Mouse (Mus musculus) heart, embryonic 14.5 days (tissue): ENCODE results near the gene Baz2b. TPM values are rescaled to one million over a fixed set of nuclear protein-coding genes. Genes with fewer than 3 reads are reported as not detected.
A peak's percentile ranks its signal among the peaks of the same experiment; 100 is the strongest.

Source experiments
- ATAC-seq: fragments of 200-750 bp; cut with Nextera tagmentation; 2 replicates; pipeline ENCODE4 v1.8.0; 2017; ENCODE audit warnings: low read depth, moderate TSS enrichment; ENCODE audit not compliant: insufficient number of reproducible peaks, insufficient read depth, low FRiP score
- H3K27ac ChIP-seq, 2 experiments: fragments of 200-500 bp in 1 of 2; fragments of 300-500 bp in 1 of 2; sonication (generic) in 1 of 2; replicated peaks in 1 of 2; 2 replicates each; pipeline ENCODE4 v1.5.1; 2012 to 2014; ENCODE audit warnings: low read depth in 2 of 2, low read length in 2 of 2, control low read depth in 1 of 2, mild to moderate bottlenecking in 1 of 2, mixed read lengths in 1 of 2; ENCODE audit not compliant: control insufficient read depth in 1 of 2, insufficient read depth in 1 of 2
- H3K27me3 ChIP-seq: fragments of 300-500 bp; sonication (generic); 2 replicates; pipeline ENCODE4 v1.6.1; 2014; ENCODE audit warnings: mild to moderate bottlenecking, low read length, control low read depth; ENCODE audit not compliant: control insufficient read depth, insufficient read depth
- H3K36me3 ChIP-seq: fragments of 300-500 bp; sonication (generic); 2 replicates; pipeline ENCODE4 v1.6.1; 2014; ENCODE audit warnings: mild to moderate bottlenecking, control low read depth, low read length, mixed read lengths; ENCODE audit not compliant: control insufficient read depth, insufficient read depth
- H3K4me1 ChIP-seq, 2 experiments: fragments of 200-500 bp in 1 of 2; fragments of 300-500 bp in 1 of 2; sonication (generic) in 1 of 2; 2 replicates each; pipeline ENCODE4 v1.6.1; 2012 to 2014; ENCODE audit warnings: low read length in 2 of 2, control low read depth in 1 of 2, mixed read lengths in 1 of 2; ENCODE audit not compliant: control insufficient read depth in 2 of 2, insufficient read depth in 2 of 2
- H3K4me2 ChIP-seq: fragments of 300-500 bp; sonication (generic); 2 replicates; pipeline ENCODE4 v1.6.1; 2014; ENCODE audit warnings: mild to moderate bottlenecking, low read length
- H3K4me3 ChIP-seq, 2 experiments: fragments of 200-500 bp in 1 of 2; fragments of 300-500 bp in 1 of 2; sonication (generic) in 1 of 2; 2 replicates each; pipeline ENCODE4 v1.5.1; 2012 to 2014; ENCODE audit warnings: low read length in 2 of 2, mild to moderate bottlenecking in 2 of 2, control low read depth in 1 of 2, low read depth in 1 of 2, moderate library complexity in 1 of 2; ENCODE audit not compliant: control insufficient read depth in 1 of 2, insufficient read depth in 1 of 2
- H3K9ac ChIP-seq: fragments of 300-500 bp; sonication (generic); 2 replicates; pipeline ENCODE4 v1.6.1; 2014; ENCODE audit warnings: mild to moderate bottlenecking, low read length
- H3K9me3 ChIP-seq: fragments of 300-500 bp; sonication (generic); 2 replicates; pipeline ENCODE4 v1.6.1; 2016; ENCODE audit warnings: low read length, control low read depth; ENCODE audit not compliant: control insufficient read depth
- WGBS: fragments of 180-500 bp; shearing (Covaris S2); extraction: QIAGEN DNeasy Blood & Tissue Kit; methylation state at CpG from one replicate; pipeline ENCODE4 v1.1.7; 2014; 5-methylcytosine and 5-hydroxymethylcytosine counted together
- polyA plus RNA-seq: library from polyadenylated mRNA; unstranded; fragments of >200 nt; fragmentation: Nextera tagmentation; extraction: Ambion mirVana; gene quantifications from 2 replicates; pipeline ENCODE4 v1.2.1, GENCODE M21; 2014

Gene Baz2b
- polyA plus RNA-seq, 1 experiment from 2014 or later, result 54.5 TPM

DNA sequence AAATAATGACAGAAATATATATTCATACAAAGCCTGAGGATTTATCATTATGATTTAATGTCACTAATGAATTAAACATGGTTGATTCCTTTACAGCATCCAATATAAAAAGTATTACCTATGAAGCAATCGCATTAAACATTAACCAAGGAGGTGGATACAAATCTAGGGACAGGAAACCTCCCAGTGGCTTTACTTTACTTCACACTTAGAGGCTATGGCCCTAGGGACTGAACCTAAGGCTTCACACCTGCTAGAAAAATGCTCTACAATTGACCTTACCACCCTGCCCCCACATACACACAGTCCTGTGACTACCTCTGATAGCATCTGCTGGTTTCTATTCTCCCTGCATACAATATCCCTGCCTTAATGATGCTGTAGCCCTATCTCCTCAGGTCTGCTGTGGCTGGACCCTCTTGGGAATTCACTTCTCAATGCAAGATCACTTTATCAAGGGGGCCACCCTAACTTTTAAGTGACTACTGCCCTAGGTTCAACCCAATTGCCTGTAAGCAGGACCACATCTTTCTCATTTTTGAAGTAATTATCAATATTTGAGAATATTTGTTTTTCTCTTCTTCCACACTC is 149.4 kb downstream of the Baz2b start:
- H3K4me1 ChIP-seq, result peaks cover 2 to 11% of the 10 kb centered on the region in 2 experiments; a peak in 3 of 4 replicates
- no peak overlapping the region for H3K4me3 ChIP-seq
- H3K4me2 ChIP-seq, result no peak overlapping the region
- no peak overlapping the region for H3K9ac ChIP-seq
- no peak for ATAC-seq
- no peak overlapping the region for H3K27ac ChIP-seq
- no peaks in the 10 kb centered on the region for H3K27me3 ChIP-seq
- H3K9me3 ChIP-seq, result 0 out of 2 replicates have a peak, but pooled peaks cover 2% of the 10 kb centered on the region
- 90% methylated on average over 1 of the region's 1 CpGs for WGBS
- H3K36me3 ChIP-seq, result peaks cover 6% of the 10 kb centered on the region; the same call in 1 of the 2 replicates

DNA sequence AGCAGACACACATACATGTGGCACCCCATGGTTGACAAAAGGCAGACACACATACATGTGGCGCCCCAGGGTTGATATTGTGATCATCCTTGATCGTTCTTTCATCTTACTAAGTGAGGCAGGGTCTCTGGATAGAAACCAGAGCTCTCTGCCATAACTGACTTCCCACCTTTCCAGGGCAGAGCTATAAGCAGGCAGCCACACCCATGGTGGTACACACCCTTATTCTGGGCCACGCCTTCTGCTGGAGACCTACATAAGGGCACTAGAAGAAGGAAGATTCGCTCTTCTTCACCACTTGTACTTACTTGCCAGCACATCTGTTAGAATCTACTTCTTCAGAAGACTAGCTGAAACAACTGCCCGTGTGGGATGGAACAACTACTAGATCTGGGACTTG is 150.3 kb downstream of the Baz2b start:
- Histone ChIP-seq H3K9ac (no peak overlapping the region), H3K36me3 (no peaks in the 10 kb centered on the region), H3K4me2 (no peak overlapping the region), H3K27ac (no peak overlapping the region), H3K4me3 (no peak overlapping the region), H3K27me3 (no peaks in the 10 kb centered on the region), H3K9me3 (0 out of 2 replicates have a peak, but pooled peaks cover 2% of the 10 kb centered on the region), H3K4me1 (peaks cover 2 to 12% of the 10 kb centered on the region in 2 experiments; a peak in 3 of 4 replicates)
- no peak for ATAC-seq
- WGBS, result 89% methylated on average over 5 of the region's 5 CpGs

DNA sequence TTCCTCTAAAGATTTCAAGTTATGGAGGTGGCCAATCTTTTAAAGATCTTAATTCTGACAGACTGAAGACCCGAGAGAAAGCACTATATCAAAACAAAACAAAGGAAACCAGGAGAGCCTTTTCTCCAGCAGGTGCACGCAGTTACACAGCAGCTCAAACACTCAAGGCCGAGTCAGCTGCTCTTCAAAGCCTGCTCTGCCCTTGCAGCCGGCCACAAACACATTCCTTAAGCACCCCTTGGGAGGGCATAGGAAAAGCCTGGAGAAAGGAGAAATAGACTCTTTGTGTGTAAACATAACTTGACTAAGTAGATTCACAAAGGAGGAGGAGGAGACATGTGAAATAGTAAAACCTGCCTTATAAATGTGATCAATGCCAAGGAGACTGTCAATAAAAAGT is 153.6 kb downstream of the Baz2b start:
- no peak overlapping the region for H3K27ac ChIP-seq
- no peak overlapping the region for H3K4me2 ChIP-seq
- no peaks in the 10 kb centered on the region for H3K27me3 ChIP-seq
- peaks cover 4 to 27% of the 10 kb centered on the region in 2 experiments for H3K4me1 ChIP-seq
- no peak overlapping the region for H3K9ac ChIP-seq
- H3K9me3 ChIP-seq, result no peaks in the 10 kb centered on the region
- WGBS, result 13% methylated on average over 4 of the region's 4 CpGs
- H3K4me3 ChIP-seq, result no peak overlapping the region
- H3K36me3 ChIP-seq, result no peaks in the 10 kb centered on the region
- ATAC-seq, result no peak

DNA sequence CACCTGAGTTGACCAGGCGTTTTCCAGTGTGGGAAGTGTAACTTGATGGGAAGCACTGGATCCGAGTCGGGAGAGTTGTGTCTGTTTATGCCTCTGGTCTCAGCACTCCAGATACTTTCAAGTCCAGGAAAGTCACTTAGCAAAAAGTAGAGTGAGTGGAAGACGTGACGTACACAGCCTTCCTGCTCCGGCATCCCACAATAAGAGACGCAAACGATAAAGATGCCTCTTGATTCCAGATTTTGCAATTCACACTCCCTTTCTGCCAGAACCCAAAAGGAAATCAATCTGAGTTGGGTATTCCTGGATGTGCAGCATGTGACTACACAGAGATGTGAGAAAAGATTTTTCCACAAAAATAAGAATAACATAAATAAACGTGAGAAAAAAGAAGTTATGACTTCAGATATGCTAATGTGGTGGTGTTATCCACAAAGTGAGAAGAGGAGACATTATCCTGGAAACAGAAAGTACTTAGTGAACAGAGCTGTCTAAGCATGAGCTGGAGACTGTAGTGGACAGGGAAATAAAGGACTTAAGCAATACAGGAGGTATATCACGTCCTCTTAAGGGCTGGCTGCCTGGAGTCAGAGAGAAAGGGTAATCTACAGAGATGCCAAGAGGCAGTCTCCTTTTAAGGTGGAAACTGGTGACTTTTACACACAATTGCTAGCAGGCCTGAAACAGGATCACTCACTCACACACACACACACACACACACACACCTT is 154.7 kb downstream of the Baz2b start:
- Histone ChIP-seq H3K9ac (no peak overlapping the region), H3K36me3 (no peaks in the 10 kb centered on the region), H3K27me3 (no peaks in the 10 kb centered on the region), H3K9me3 (no peaks in the 10 kb centered on the region), H3K27ac (no peak overlapping the region), H3K4me2 (no peak overlapping the region), H3K4me1 (peaks cover 8 to 38% of the 10 kb centered on the region in 2 experiments), H3K4me3 (no peak overlapping the region)
- ATAC-seq, result no peak
- WGBS, result 68% methylated on average over 10 of the region's 10 CpGs

DNA sequence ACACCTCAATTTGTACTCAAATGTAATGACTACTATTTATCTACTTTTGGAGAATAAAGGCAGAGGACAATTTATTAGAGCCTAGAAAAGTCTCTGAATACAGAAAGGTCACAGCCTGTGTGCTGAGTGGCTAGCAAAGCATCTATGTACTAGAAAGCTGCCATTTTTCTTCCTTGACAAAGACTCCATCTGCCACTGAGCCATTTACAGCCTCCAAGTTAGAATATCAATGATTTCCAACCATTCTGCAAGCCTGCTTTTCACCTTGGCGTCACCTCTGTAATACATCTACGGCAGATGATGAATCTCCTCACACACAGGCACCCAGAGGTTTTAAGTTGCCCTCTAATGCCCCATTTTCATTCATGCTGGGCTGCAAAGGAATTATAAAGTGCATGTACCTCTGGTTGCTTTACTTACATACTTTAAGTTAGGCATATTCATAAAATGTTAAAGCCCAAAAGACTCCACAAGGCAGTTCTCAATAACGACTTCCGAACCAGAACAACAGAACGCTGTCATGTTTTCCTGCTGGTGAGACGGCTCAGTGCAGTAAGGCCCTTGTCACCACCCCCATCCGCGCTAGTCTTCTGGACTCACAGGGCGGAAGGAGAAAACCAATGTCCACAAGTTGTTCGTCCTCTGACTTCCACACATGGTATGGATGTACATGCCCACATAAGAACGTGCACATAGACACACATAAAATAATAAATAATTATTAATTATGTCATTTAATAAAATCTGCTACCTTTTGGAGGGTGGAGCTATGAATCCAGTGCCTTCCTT is 156.2 kb downstream of the Baz2b start:
- Histone ChIP-seq H3K36me3 (no peaks in the 10 kb centered on the region), H3K27me3 (no peaks in the 10 kb centered on the region), H3K27ac (no peak overlapping the region), H3K4me1 (peaks cover 8 to 41% of the 10 kb centered on the region in 2 experiments), H3K4me2 (no peak overlapping the region), H3K9ac (no peak overlapping the region), H3K4me3 (no peak overlapping the region), H3K9me3 (no peaks in the 10 kb centered on the region)
- ATAC-seq, result no peak
- WGBS, result 81% methylated on average over 11 of the region's 11 CpGs

DNA sequence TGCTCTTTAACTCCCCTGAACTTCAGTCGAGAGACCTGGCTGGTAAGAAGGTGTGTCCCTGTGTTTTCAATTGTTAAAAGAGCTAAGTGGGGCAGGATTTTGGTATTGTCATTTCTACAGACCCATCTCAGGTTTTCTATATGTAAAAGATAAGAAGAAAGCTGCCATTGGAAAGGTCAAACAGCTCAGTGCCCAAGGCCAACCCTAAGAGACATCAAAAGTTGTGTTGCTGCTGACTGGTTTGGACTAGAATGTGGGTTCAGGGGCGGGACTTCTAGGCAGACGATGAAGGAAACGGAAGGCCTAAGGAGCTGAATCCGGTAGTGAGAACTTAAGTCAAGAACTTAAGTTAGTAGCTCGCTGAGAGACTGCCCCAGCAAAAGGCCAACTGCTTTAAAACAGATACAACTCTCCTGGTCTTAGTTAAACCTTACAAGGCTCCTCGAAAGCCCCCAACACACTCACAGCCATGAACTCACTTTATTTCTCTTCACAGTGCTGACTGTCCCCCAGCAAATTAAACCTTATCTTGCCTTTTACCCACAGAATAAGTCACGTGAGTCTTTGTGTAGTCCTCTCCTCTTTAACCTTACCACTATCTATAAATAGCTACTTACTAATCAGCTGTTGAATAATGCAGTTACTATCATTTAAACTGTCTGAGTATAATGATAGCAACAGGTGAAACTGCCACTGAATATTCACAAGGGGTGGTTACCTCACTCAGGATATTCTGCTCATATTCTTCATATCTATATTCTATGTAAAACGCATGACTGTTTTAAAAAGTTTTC is 158.8 kb downstream of the Baz2b start:
- no peak for ATAC-seq
- no peak overlapping the region for H3K4me3 ChIP-seq
- no peak overlapping the region for H3K9ac ChIP-seq
- peaks cover 8 to 40% of the 10 kb centered on the region in 2 experiments for H3K4me1 ChIP-seq
- peak overlapping the region; percentile 34 to 48; a peak in 3 of 4 replicates for H3K27ac ChIP-seq
- no peaks in the 10 kb centered on the region for H3K36me3 ChIP-seq
- H3K27me3 ChIP-seq, result no peaks in the 10 kb centered on the region
- no peaks in the 10 kb centered on the region for H3K9me3 ChIP-seq
- peak overlapping the region; percentile 25; the same call in 1 of the 2 replicates for H3K4me2 ChIP-seq
- 61% methylated on average over 9 of the region's 9 CpGs for WGBS

DNA sequence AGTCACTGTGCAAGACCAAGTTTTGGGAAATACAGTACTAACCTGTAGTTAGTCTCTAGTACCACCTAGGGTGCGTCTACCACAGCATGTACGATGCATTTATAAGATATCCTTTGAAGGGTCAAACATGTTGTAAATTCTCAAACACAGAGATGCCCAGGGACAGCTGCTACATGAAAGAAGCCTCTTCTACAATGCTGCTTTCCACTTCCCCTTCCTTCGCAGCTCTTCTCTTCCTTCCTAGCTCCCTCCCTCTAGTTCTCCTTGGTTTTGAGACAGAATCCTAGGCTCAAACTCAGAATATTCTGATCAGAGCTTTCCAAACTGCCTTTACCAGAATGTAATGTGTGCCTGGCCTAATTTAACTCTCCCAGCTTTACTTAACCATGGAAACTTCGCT is 159.8 kb downstream of the Baz2b start:
- Histone ChIP-seq H3K4me1 (peaks cover 6 to 34% of the 10 kb centered on the region in 2 experiments), H3K36me3 (no peaks in the 10 kb centered on the region), H3K27ac (no peak overlapping the region), H3K4me2 (no peak overlapping the region), H3K9ac (no peak overlapping the region), H3K27me3 (no peaks in the 10 kb centered on the region), H3K9me3 (no peaks in the 10 kb centered on the region), H3K4me3 (no peak overlapping the region)
- WGBS, result 90% methylated on average over 4 of the region's 4 CpGs
- no peak for ATAC-seq
